Mouse (Mus musculus) layer of hippocampus, postnatal 36 days (tissue): ENCODE measurements around the gene Sun1. TPM values are rescaled to one million over a fixed set of nuclear protein-coding genes. Genes with fewer than 3 reads are reported as not detected.

Experiments used
- DNase-seq, 2 experiments: peaks; one replicate each; pipeline ENCODE4 v3.0.0; 2022
- total RNA-seq, 2 experiments: library from RNA; stranded (reverse); gene quantifications; 2 replicates each; pipeline ENCODE4 v1.2.3; 2021

Sun1 gene
- total RNA-seq, result 10 to 100 TPM; 78.6 to 82.1 TPM

DNA sequence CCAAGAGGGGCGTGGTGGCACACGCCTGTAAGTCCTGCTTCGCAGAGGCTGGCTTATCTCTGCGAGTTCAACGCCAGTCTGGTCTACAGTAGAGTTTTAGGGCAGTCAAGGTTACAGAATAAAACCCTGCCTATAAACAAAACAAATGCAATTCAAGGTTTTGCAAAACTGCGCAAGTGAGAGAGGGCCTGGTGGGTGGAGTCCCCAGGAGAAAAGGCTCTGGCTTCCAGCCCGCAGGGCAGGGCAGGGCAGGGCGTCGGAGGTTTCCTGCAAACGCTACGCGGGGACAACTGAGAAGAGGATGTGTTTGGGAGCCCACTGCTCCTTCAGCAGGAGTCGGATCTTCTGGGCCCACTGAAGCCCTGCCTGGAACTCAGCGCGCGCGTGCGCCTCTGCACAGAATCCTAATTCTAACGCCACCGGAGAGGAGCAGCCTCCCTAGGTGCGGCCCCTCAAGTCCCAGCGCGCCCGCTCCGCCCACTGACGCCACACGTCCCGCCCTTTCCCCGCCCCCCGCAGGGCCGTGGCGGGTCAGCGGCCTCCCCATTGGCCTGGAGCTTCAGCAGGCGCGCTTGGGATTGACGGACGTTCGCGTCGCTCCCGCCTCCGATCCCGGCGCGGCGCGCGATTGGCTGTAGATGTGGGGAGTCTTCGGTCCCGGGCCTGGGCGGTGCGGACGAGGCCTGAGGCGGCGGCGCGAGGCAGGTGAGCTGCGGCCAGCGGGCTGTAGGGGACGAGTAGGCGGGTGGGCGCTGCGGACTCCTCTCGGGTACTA is at the start of gene Sun1:
TSS of gene Sun1 (plus strand) at position 643 of the 775 bp plus-strand sequence.
- peak; percentile 98 for DNase-seq

DNA sequence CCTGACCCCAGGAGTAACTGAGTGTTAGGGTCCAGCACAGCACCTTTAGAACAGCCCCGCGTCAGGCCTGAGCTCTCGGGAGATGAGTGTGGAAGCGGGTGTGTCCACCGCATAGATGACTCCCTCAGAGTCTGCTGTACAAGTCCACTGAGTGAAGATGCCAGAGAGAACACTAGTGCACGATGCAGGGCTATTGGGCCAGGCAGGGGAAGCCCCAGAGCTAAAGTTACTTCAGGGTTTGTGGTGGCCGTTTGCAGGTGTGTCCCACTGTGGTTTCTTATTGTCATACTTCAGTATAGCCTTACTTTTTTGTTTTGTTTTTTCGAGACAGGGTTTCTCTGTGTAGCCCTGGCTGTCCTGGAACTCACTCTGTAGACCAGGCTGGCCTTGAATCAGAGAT is 39.5 kb upstream of the Sun1 start:
- no peak for DNase-seq

DNA sequence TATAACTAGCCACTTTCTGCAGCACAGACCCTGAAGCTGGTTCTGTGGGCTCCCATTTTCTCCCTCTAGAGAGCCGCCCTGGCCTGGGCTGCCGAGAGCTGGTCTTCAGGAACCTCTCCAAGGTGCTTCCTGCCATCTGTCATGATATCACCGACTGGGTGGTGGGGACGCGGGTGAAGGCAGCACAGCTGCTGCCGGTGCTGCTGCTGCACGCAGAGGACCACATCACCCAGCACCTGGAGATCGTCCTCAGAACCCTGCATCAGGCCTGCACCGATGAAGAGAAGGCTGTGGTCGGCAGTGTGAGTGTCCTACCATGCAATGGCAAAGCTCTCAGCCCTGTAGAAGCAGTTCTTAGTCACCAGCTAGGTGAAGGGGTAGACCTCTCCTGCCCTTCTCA is 38.8 kb upstream of the Sun1 start:
- DNase-seq, result no peak

DNA sequence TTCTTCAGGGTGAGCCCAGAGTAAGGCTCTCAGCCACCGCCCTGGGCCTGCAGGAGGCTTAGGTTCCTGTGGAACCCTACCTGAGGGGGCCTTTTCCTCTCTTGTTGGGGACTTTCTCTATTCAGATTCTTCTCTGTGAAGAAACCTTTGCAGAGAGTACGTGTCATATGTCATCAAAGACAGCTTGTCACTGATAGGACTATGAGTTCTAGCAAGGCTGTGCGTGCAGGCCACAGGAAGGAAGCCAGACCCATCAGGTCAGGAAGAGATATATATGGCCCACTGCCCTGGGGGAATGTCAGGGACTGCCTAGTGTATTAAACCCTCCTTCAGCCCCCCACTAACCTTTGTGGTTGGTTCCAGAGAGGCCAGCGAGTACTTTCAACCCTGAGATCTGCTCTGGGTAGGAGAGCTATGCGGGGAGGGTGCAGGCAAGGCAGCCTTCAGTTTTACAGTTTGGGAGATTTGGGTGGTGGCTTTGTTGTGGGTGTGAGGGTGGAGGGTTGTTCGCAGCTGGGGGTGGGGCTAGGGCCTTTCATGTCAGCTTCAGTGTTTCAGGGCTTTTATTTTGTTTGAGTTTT is 33.6 kb upstream of the Sun1 start:
- DNase-seq, result no peak

DNA sequence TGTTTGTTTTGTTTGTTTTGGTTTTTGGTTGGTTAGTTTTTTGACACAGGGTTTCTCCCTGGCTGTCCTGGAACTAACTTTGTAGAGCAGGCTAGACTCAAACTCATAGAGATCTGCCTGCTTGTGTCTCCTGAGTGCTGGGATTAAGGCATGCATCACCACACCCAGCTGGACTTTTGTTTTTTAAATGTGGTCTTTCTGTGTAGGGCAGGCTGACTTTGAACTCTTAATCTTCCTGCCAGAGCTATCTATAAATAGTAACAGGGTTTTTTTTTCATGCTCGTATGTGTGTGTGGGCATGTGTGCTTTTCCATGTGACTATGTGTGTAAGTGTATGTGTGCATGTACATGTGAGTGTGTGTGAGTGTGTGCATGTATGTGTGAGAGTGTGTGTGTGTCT is 32.9 kb upstream of the Sun1 start:
- DNase-seq, result no peak

DNA sequence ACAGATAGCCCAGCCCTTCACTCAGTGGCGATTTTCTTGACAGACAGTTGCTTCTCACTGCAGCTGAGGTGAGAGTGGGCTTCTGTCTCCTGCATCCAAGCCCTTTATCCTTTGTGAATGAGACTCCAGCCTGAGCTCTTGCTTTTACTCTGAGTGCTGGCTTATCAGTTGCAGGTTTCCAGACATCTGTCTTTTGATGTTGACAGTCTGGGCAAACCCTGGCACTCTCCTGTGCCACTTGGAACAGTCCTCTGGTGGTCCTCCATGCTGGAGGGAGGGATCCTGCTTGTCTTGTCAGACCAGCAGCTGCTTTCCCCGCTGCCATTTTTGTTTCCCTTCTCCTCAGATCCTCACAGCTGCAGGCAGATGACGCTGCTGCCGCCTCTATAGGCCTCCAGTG is 28.5 kb upstream of the Sun1 start:
- DNase-seq, result no peak

DNA sequence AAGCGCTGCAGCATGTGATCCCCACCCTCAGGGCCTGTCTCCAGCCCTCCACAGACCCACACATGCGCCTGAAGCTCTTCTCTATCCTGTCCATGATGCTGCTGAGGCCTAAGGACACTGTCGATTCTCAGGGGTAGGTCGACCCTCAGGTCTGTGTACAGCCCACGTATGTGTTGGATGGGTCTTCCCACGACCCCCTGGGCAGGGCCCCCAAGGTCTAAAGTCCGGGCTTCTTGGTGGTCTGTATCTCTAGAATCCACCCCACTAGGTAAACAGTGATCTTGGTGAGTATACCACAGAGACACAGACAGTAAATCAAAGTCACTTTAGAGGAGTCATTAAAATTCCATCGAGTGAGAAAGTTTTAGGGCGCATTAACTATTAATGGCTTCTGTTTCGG is 26.3 kb upstream of the Sun1 start:
- no peak for DNase-seq

DNA sequence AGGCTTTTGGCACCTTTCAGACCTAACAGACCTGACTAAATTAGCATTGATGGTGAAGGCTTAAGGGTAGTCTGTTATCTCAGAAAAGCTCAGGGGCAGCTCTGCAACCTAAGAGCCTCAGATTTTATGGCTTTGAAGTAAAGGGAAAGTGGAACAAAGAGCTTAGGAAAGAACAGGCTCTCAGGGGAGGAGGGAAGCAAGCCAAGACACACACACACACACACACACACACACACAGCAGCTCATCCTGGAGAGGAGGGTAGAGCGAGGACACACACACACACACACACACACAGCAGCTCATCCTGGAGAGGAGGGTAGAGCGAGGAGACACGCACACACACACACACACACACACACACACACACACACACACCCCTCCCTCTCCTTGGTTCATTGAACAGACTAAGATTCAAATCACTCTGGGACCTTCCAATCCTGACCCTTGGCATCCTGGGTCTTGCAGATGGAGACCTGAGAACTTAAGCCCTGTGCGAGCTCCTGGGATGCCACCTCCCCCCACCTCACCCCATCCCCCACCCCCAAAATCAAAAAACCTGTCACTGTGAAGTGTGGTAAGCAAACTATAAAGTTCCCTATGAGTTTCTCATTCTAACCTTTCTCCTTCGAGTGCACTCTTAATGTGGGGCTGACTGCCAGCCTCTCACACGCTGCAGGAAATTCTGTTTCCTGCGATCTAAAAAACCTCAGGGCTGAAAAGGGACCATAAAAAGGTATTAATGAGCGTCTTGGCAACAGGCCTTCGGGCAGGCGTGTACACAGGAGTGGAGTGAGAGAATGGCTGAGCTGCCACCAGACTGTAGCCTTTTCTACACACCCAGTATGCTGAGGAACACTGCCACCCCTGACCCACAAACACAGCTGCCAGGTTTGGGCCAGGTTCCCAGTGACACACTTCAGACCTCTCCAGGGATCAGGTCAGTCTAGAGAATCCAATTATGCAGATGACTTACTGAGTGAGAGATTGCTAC is 25.6 kb upstream of the Sun1 start:
- no peak for DNase-seq

DNA sequence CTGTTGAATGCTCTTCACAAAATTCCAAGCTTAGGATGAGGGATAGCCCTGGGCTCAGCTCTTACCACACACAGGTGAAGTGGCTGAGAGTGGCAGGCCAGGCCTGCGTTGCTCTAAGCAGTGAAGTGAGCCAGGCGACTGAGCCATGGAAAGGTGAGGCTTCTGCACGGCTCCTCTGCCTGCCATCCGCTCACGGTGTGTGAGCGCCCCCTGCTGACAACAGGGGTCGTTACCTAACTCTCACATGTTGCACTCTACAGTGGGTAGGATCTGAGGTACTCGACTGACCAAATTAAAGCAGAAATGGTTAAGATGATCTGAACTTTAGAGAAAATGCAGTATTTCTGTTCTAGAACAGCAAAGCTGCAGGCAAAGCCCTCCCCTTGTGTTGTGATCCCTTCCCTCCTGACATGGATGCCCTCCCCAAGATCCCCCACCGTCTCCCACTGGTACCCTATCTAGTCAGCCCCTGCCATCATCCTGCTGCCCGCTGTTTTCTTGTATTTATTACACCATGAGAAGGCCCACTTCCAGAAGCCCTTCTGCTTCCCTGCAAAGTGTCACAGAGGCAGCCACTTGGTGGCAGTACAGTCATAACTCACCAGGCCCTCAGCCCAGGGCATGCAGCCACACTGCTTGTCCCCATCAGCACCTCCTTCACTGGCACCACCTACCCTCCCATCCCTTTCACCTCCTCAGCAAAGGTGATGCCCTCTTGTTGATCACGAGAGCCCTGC is 21.4 kb upstream of the Sun1 start:
- peak; percentile 65 to 67 for DNase-seq

DNA sequence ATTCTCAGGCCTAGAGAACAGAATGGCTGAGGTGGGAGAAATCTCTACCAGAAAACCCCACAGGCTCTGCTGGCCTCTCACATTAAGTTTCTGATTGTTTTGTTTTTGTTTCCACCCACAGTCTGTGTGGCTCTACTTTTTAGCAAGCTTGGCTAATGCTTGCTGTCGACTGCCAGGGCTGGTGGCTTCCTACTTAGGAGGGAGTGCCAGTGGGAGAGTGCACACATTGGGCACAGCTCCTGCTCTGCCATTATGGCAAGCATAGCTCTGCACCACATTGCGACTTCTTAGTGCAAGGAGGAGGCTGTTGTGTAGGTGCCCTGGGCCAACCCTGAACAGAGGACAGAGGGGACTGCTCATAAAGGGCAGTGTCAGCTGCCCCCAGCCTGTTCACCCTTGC is 17.3 kb upstream of the Sun1 start:
- DNase-seq, result no peak

DNA sequence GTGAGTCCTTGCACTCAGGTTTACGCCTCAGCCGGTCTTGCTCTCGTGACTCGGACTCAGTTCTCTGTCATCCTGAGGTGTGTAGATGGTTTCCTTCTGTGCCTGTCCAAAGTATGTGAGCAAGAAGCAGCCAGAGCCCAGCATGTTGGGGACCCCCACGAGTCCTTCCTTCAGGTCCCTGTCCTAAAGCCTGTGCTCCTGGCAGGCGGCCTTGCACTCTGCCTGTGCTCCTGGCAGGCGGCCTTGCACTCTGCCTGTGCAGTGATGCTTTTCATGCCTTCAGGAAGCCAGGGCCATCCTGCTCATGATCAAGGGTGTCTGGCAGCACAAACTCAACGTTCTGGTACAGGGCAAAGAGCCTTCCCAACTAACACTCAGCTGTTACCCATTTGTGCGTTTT is 16.8 kb upstream of the Sun1 start:
- DNase-seq, result no peak

DNA sequence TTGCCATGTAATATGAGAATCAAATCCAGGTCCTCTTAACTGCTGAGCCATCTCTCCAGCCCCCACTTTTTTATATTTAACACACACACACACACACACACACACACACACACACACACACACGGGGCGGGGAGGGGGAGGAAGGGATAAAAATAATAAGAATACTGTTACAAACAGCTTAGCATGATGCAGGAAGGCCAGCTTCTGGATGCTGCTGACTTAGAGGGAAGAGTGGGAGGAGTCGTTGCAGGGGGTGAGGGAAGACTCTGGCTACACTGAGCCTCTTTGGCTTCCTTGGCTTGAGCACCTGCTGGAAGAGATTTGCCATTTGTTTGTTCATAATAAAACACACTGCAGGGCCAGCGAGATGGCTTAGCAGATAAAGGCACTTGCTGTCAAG is 15.5 kb upstream of the Sun1 start:
- DNase-seq, result no peak

DNA sequence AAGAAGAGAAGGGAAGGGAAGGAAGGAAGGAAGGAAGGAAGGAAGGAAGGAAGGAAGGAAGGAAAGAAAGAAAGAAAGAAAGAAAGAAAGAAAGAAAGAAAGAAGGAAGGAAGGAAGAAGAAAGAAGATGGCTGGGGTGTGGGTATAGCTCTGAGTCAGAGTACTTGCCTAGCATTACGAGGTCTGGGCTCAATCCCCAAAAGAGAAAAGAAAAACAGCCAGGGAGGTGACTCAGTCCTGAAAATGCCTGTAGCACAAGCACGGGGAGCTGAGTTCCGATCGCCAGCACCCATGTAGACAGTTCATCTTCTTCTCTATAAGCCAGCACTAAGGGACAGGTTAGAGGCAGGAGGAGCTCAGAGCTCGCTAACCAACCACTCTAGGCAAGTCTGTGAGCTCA is 10.7 kb upstream of the Sun1 start:
- DNase-seq, result no peak

DNA sequence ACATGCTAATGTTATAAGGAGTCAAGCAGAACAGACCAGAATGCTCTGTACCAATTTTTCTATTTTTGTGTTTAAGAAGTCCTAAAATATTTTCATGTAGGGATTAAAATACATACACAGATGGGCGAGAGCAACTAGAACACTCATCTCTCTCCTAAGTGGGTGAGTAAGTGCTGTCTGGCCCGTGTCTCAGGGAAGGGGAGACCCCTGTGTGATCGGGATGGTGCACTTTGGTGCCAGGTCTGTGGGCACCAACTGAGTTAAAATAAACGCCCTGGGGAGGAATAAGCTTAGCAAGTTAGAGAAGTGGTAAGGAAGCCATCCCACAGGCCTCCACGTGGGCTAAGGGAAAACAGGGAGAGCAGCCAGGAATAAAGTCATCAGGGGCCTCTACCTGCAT is 9.5 kb upstream of the Sun1 start:
- no peak for DNase-seq

DNA sequence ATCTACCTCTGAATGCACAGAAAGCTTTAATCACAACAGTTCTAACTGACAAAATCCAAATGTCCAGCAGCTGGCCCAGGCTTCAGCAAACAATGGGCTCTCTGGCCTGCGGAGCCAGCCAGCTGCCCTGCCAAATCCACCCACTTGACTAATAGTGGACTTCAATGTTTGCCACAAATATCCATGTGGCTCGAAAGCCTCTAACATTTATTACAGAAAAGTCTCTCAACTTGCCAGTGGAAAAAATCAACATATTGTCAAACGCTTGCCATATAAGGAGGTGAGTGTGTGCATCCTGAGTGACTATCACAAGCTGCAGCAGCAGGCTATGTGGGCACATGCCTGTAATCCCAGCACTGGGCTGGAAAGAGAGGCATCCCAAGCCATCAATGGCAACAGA is 1.7 kb upstream of the Sun1 start:
- no peak for DNase-seq

DNA sequence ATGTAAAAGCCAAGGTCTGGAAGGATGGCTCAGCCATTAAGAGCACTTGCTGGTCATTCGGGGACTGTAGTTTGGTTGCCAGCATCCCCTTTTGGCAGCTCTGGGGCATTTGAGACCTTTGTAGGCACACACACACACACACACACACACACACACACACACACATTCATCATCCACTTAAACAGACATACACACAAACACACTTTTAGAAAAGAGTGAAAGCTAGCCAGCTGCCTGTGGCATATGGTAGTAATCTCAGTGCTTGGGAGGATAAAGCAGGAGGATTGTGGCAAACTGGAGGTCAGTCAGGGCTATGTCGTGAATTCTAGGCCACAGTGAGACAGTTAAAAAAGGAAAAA is 822 bp upstream of the Sun1 start:
- DNase-seq, result no peak

DNA sequence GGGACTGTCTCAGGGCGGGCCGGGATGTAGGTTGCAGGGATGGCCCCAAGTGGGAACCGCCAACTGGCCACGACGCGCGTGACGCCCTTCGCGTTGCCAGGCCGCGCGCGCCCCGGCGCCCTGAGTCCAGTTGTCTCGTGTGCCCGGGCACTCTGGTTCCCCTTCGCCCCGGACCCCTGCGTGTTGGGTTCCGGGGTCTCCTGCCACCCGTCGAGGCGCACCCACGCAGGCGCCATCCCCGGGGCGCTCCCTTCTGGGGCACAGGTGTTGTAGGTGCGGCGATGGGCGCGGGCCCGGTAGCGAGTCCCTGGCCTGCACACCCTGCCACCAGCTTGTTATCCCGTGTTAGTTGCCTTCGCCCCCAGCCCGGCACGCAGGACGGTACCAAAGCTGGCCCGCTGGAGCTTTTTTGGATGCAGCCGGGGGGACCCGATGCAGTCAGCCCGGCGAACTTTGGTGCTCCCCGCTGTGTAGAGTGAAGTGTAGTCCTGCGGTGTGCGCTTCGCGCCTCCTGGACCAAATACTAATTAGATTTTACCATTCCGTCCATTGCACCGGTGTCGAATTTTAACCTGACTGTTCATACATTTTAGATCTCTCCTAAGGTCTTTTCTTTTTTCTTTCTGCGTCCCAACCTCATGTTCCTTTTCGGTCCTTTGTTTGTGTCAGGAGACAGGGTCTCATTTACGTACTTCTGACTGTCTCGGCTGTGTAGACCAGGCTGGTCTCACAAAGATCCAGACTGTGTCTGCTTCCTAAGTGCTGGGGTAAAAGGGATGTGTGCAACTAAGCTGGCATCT is 533 bp downstream of the Sun1 start:
- no peak for DNase-seq

DNA sequence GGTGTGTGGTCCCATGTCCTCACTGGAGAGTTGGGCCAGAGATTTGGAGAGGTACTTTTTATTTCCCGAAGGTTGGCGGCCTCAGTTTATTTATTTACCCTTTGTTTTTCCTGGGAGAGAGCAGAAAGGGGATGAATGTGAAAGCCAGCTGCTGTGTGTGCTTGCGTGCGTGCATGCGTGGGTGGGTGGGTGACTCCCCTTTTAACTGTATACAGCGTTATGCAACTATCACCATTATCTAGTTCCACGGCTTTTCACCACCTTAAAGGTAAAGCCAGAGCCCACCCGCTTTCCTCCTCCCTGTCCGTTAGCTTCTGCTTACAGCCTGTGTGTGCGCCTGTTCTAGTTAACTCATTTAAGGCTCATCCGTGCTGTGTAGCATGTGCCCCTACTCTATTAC is 1.7 kb downstream of the Sun1 start:
- no peak for DNase-seq

DNA sequence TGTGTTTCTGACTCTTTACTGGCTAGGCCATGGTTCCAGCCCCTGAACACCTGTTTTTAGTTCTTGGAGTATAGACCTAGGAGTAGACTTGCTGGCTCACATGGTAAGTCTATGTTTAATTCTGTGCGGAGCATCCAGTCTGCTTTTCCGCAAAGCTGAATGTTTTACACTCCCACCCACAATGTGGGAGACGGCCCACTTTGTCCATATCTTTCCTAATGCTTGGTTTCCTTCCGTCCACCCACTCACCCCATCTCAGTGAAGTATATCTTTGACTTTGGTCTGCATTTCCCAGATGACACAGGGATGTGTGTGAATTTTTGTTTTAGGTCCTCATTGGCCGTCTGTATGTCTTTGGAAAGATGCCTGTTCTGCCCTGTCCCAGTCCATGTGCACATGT is 2.9 kb downstream of the Sun1 start:
- DNase-seq, result no peak

DNA sequence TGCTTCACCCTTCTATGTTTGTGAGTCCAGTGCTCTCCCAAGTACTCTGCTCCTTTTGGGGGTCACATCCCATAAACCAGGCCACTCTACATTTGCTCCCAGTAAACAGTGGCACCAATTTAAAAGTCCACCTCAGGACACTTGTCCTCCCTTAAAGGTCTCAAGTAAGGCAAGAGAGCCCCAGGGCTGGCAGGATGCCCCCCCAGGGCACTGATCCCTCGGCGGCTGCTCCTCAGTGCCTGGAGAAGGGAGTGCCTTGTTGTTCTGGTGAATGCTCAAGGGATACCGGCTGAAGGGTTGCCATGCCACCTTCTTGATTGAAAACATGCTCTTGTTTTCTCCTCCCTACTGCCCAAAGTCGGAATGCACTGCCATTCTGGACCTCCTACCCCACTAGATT is 5.6 kb downstream of the Sun1 start:
- no peak for DNase-seq

DNA sequence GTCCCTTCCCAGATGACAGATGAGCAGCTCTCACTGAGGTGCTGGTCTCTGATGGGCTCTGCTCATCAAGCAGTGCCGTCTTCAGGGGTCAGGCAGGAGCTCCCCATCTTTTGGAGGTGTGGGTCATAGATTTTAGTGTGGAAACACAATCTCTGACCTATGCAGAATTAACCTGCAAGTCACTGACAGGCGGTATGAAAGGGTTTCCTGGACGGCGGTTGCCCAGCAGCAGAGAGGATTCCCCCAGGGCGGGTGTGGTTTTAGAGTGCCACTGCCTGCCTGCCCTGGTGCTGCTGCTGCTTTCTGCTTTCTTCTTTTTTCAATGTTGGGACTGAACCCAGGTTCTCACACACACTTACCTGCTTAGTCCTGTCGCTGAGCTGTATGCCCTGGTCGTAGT is 6.1 kb downstream of the Sun1 start:
- no peak for DNase-seq

DNA sequence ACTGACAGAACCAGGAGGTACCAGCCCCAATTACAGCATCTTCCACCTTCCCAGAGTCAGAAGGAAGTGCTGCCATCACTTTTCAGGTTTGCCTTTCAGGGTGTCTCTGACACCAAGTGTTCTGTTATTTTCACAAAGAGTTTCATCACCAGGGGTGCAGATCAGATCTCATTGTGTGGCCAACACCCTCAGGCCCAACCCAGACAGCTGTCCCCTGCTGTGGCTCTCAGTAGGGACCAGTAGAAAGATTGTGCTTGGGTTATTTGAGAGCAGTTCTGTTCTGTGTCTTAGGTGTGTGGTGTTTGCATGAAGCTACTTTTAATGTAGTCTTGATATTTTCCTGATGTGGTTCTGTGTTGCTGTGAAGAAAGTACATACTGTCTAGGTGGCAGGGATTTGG is 7.7 kb downstream of the Sun1 start:
- no peak for DNase-seq
